Mouse (Mus musculus): ENCODE results near the gene Nostrin. TPM values are rescaled to one million over a fixed set of nuclear protein-coding genes. Genes with fewer than 3 reads are reported as not detected.

Nostrin gene
- polyA plus RNA-seq, 1 experiment from 2014 or later: 18.7 TPM

DNA sequence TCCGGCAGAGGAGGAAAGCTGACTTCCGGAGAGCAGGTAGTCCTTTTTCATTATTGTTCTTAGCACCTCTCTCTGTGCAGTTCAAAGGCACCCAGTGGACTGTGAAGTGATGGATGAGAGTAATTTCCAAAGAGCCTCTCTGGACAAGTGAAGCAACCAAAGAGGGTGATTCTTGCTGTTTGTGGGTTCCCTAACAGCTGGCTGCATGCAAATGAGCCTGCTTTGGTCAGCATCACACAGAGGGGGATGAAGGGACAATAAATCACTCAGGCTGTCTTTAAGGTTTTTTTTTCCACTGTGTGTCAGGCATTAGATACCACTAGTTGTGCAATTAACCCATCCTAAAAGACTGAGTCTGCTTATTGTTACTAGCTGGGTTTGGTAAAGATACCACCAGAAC is 15.9 kb upstream of the Nostrin start:
- WGBS: 48% methylated on average over 2 of the region's 2 CpGs
- DNase-seq (ENCODE audit: low spot score) (no peak), ATAC-seq (ENCODE audit: low FRiP score, low TSS enrichment) (no peak)
- Histone ChIP-seq H3K9ac (ENCODE audit: low read length) (no peak overlapping the region), H3K9me3 (ENCODE audit: control insufficient read depth, low read length) (no peaks in the 10 kb centered on the region), H3K4me2 (replicated peaks; ENCODE audit: low read depth) (no peak overlapping the region), H3K27me3 (ENCODE audit: control insufficient read depth, insufficient read depth, low read length) (no peaks in the 10 kb centered on the region), H3K4me1 (replicated peaks; ENCODE audit: control insufficient read depth, insufficient read depth) (no peaks in the 10 kb centered on the region), H3K36me3 (ENCODE audit: control insufficient read depth, insufficient read depth, low read length) (no peaks in the 10 kb centered on the region), H3K4me3 (ENCODE audit: low read depth, low read length) (no peak overlapping the region), H3K27ac (replicated peaks) (no peak overlapping the region)
- TF ChIP-seq EP300 (optimal IDR thresholded peaks at IDR 0.05) (no peak), CTCF (IDR thresholded peaks at IDR 0.05; ENCODE audit: low read depth) (no peak)

- no peaks in the 10 kb centered on the region for H3K4me1 ChIP-seq (replicated peaks; ENCODE audit: control insufficient read depth, insufficient read depth)
- no peaks in the 10 kb centered on the region for H3K36me3 ChIP-seq (ENCODE audit: control insufficient read depth, insufficient read depth, low read length)
- 75% methylated on average over 4 of the region's 4 CpGs for WGBS
- H3K4me3 ChIP-seq (ENCODE audit: low read depth, low read length): no peak overlapping the region
- no peak for TF ChIP-seq EP300 (optimal IDR thresholded peaks at IDR 0.05)
- no peak for TF ChIP-seq CTCF (IDR thresholded peaks at IDR 0.05; ENCODE audit: low read depth)
- no peaks in the 10 kb centered on the region for H3K27me3 ChIP-seq (ENCODE audit: control insufficient read depth, insufficient read depth, low read length)
- H3K9me3 ChIP-seq (ENCODE audit: control insufficient read depth, low read length): no peaks in the 10 kb centered on the region
- no peak overlapping the region for H3K9ac ChIP-seq (ENCODE audit: low read length)
- H3K27ac ChIP-seq (replicated peaks): no peak overlapping the region
- DNase-seq (ENCODE audit: low spot score) (no peak), ATAC-seq (ENCODE audit: low FRiP score, low TSS enrichment) (no peak)
- H3K4me2 ChIP-seq (replicated peaks; ENCODE audit: low read depth): no peak overlapping the region
Observed at GRCm38 (mm10) chr2:69121681-69122080, 13.9 kb upstream of the Nostrin start.

GRCm38 (mm10) chr2:69125425-69125824 is 10.2 kb upstream of the Nostrin start:
- Histone ChIP-seq H3K9me3 (ENCODE audit: control insufficient read depth, low read length) (no peaks in the 10 kb centered on the region), H3K9ac (ENCODE audit: low read length) (no peak overlapping the region), H3K4me3 (ENCODE audit: low read depth, low read length) (no peak overlapping the region), H3K4me2 (replicated peaks; ENCODE audit: low read depth) (no peak overlapping the region), H3K36me3 (ENCODE audit: control insufficient read depth, insufficient read depth, low read length) (no peaks in the 10 kb centered on the region), H3K27me3 (ENCODE audit: control insufficient read depth, insufficient read depth, low read length) (no peaks in the 10 kb centered on the region), H3K4me1 (replicated peaks; ENCODE audit: control insufficient read depth, insufficient read depth) (no peaks in the 10 kb centered on the region), H3K27ac (replicated peaks) (no peak overlapping the region)
- ATAC-seq (ENCODE audit: low FRiP score, low TSS enrichment): no peak
- 72% methylated on average over 3 of the region's 3 CpGs for WGBS
- DNase-seq (ENCODE audit: low spot score): no peak
- TF ChIP-seq CTCF (IDR thresholded peaks at IDR 0.05; ENCODE audit: low read depth) (no peak), EP300 (optimal IDR thresholded peaks at IDR 0.05) (no peak)

DNA sequence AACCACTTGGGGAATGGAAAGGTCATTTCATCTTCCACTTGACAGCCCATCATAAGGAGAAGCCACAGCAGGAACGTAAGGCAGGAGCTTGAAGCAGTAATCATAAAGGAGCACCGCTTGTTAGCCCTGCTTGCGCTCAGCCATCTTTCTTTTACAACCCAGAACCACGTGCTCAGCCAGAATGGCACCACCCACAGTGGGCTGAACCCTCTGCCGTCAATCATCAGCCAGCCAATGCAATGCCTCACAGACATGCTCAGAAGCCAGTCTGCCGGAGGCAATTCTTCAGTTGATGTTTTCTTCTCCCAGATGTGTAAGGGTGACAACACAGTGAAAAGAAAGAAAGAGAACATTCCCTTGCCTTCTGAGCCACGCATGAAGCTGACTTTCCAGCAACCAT is 7.3 kb upstream of the Nostrin start:
- H3K4me2 ChIP-seq (replicated peaks; ENCODE audit: low read depth): no peak overlapping the region
- no peaks in the 10 kb centered on the region for H3K36me3 ChIP-seq (ENCODE audit: control insufficient read depth, insufficient read depth, low read length)
- WGBS: 82% methylated on average over 7 of the region's 7 CpGs
- no peak overlapping the region for H3K9ac ChIP-seq (ENCODE audit: low read length)
- no peaks in the 10 kb centered on the region for H3K9me3 ChIP-seq (ENCODE audit: control insufficient read depth, low read length)
- no peaks in the 10 kb centered on the region for H3K27me3 ChIP-seq (ENCODE audit: control insufficient read depth, insufficient read depth, low read length)
- H3K27ac ChIP-seq (replicated peaks): peak overlapping the region; percentile 30; the same call in 1 of the 2 replicates
- no peak for ATAC-seq (ENCODE audit: low FRiP score, low TSS enrichment)
- TF ChIP-seq EP300 (optimal IDR thresholded peaks at IDR 0.05): no peak
- no peak for TF ChIP-seq CTCF (IDR thresholded peaks at IDR 0.05; ENCODE audit: low read depth)
- H3K4me1 ChIP-seq (replicated peaks; ENCODE audit: control insufficient read depth, insufficient read depth): no peaks in the 10 kb centered on the region
- DNase-seq (ENCODE audit: low spot score): no peak
- H3K4me3 ChIP-seq (ENCODE audit: low read depth, low read length): no peak overlapping the region

DNA sequence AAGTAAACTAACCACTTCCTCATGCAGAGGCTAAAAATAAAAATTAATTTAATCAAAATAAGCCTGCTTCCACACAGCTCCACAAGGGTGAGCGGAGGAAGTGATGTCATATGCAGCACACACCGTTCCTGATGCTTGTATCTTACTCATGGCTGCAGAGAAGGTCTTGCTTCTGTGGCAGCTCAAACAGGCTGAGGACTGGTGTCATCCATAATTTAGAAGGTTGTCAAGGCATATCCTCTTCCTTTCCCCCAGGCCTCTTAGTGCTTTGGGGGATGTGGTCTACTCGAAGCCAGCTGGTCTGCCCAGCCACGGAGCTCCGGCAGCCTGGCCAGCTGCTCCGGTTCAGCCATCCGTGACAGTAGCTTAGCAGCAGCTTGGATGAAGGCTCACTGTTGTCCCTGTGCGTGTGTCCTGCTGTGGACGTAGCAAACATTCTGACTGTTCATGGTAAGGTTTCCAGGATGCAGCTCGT is 6.6 kb upstream of the Nostrin start:
- Histone ChIP-seq H3K27me3 (ENCODE audit: control insufficient read depth, insufficient read depth, low read length) (no peaks in the 10 kb centered on the region), H3K4me3 (ENCODE audit: low read depth, low read length) (no peak overlapping the region), H3K9ac (ENCODE audit: low read length) (no peak overlapping the region), H3K4me2 (replicated peaks; ENCODE audit: low read depth) (no peak overlapping the region), H3K36me3 (ENCODE audit: control insufficient read depth, insufficient read depth, low read length) (no peaks in the 10 kb centered on the region), H3K9me3 (ENCODE audit: control insufficient read depth, low read length) (no peaks in the 10 kb centered on the region), H3K4me1 (replicated peaks; ENCODE audit: control insufficient read depth, insufficient read depth) (no peaks in the 10 kb centered on the region), H3K27ac (replicated peaks) (no peak overlapping the region; the same call in 1 of the 2 replicates)
- DNase-seq (ENCODE audit: low spot score) (no peak), ATAC-seq (ENCODE audit: low FRiP score, low TSS enrichment) (peak; percentile 49)
- WGBS: 38% methylated on average over 10 of the region's 10 CpGs
- TF ChIP-seq EP300 (optimal IDR thresholded peaks at IDR 0.05) (no peak), CTCF (IDR thresholded peaks at IDR 0.05; ENCODE audit: low read depth) (no peak)

GRCm38 (mm10) chr2:69129425-69130210 is 6.0 kb upstream of the Nostrin start:
- ATAC-seq (ENCODE audit: low FRiP score, low TSS enrichment) (no peak), DNase-seq (ENCODE audit: low spot score) (no peak)
- no peak overlapping the region for H3K4me3 ChIP-seq (ENCODE audit: low read depth, low read length)
- H3K9me3 ChIP-seq (ENCODE audit: control insufficient read depth, low read length): no peaks in the 10 kb centered on the region
- WGBS: 44% methylated on average over 7 of the region's 7 CpGs
- no peak overlapping the region for H3K27ac ChIP-seq (replicated peaks)
- no peaks in the 10 kb centered on the region for H3K36me3 ChIP-seq (ENCODE audit: control insufficient read depth, insufficient read depth, low read length)
- H3K27me3 ChIP-seq (ENCODE audit: control insufficient read depth, insufficient read depth, low read length): no peaks in the 10 kb centered on the region
- no peak overlapping the region for H3K9ac ChIP-seq (ENCODE audit: low read length)
- no peaks in the 10 kb centered on the region for H3K4me1 ChIP-seq (replicated peaks; ENCODE audit: control insufficient read depth, insufficient read depth)
- no peak overlapping the region for H3K4me2 ChIP-seq (replicated peaks; ENCODE audit: low read depth)
- TF ChIP-seq EP300 (optimal IDR thresholded peaks at IDR 0.05): no peak
- no peak for TF ChIP-seq CTCF (IDR thresholded peaks at IDR 0.05; ENCODE audit: low read depth)
